ENCODE assay signal across 10 mouse cellular contexts in the genomic region with DNA sequence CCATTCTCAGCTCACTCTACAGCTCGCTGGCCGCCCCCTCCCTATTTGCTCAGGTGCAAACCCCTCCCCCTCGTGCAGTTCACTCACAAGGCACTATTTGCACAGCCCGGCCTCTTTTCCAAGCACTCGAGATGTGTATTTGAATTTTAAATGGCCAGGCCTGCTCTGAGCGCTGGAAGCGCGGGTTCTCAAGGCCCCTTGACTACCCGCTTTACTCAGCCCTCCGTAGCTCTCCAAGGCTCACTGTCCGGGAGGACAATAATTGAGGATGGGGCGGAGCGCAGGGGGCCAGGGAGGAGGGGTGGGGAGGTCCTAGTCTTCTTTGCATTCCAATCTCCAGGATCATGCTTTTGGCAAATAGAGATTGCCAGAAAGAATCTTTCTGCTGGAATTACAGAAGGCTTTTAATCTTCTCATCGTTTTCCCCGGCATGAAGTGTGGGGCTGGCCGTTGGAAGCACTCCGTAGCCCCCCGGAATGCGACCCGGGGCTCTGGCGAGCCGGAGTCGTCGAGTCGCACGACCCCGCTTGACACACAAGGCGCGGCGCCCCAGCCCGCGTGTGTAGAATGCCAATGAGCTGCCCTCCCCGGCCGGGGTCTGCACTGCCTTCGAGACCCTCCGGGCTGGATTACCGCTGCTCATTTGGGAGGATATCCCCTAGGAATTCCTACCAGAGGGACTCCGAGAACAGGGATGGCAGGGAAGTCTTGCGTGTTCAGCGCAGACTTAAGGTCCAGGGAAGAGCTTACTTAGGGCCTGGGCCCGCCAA. TPM values are rescaled to one million over a fixed set of nuclear protein-coding genes. Genes with fewer than 3 reads are reported as not detected.
DNase-seq lines count a peak whose midpoint lies in the region; ATAC-seq and TF ChIP-seq lines count a peak whose summit lies in the region.
"Had no signal": no experiment of that assay in that cellular context is flagged by ENCODE, and none has a peak within 500 bp of the region (broad histone marks: within the 10 kb centered on the region; RNA-seq: fewer than 3 reads in every experiment).

No protein-coding gene starts in this region.

- no peak for DNase-seq in heart, postnatal 4 days
- DNase-seq in forebrain, postnatal 0 days = no peak
- no peak for DNase-seq in adrenal gland, adult 2 months
- DNase-seq in kidney, postnatal 14 days = no peak
- DNase-seq in liver = no peak
- DNase-seq: gastrocnemius, adult 2 months had no signal

- H3K4me1 ChIP-seq in heart, embryonic 12.5 days (replicated peaks) = peaks cover 36% of the 10 kb centered on the region
- H3K4me1 ChIP-seq in forebrain, postnatal 0 days (ENCODE audit: insufficient read depth) = peaks cover 6% of the 10 kb centered on the region
- H3K4me1 ChIP-seq in lung, embryonic 15.5 days = peaks cover 38% of the 10 kb centered on the region
- peaks cover 55% of the 10 kb centered on the region for H3K4me1 ChIP-seq in neural tube, embryonic 15.5 days

- peak overlapping the region; percentile 76 for H3K4me2 ChIP-seq in heart, embryonic 12.5 days
- H3K4me2 ChIP-seq in forebrain, postnatal 0 days (ENCODE audit: low read depth) = 0 out of 2 replicates have a peak overlapping the region, but pooled peaks have one; percentile 2
- peak overlapping the region; percentile 67 for H3K4me2 ChIP-seq in lung, embryonic 15.5 days
- H3K4me2 ChIP-seq in neural tube, embryonic 15.5 days = peak overlapping the region; percentile 81

- H3K27ac ChIP-seq in heart, embryonic 12.5 days (ENCODE audit: poor library complexity, severe bottlenecking) = no peak overlapping the region
- no peak overlapping the region for H3K27ac ChIP-seq in forebrain, postnatal 0 days (ENCODE audit: low read depth, low read length)
- peak overlapping the region; percentile 97 for H3K27ac ChIP-seq in lung, embryonic 15.5 days
- H3K27ac ChIP-seq in neural tube, embryonic 15.5 days (replicated peaks) = no peak overlapping the region
- H3K27ac ChIP-seq: gastrocnemius, adult 2 months; left cerebral cortex, adult 2 months had no signal

- no peak for ATAC-seq in heart, embryonic 12.5 days (ENCODE audit: insufficient number of reproducible peaks, low FRiP score)
- no peak; the same call in 1 of the 2 replicates for ATAC-seq in forebrain, postnatal 0 days
- ATAC-seq in lung, embryonic 15.5 days (ENCODE audit: borderline replicate concordance, extremely low read depth, low FRiP score, low TSS enrichment) = peak; percentile 78
- no peak for ATAC-seq in neural tube, embryonic 15.5 days (ENCODE audit: low FRiP score)

- H3K9me3 ChIP-seq in heart, embryonic 12.5 days (replicated peaks) = no peaks in the 10 kb centered on the region
- H3K9me3 ChIP-seq in forebrain, postnatal 0 days (ENCODE audit: low read length) = no peaks in the 10 kb centered on the region
- H3K9me3 ChIP-seq in lung, embryonic 15.5 days = no peaks in the 10 kb centered on the region
- no peaks in the 10 kb centered on the region for H3K9me3 ChIP-seq in neural tube, embryonic 15.5 days (replicated peaks)

- peaks cover 91% of the 10 kb centered on the region for H3K27me3 ChIP-seq in heart, embryonic 12.5 days (replicated peaks)
- peaks cover 88% of the 10 kb centered on the region for H3K27me3 ChIP-seq in forebrain, postnatal 0 days (ENCODE audit: insufficient read depth, low read length)
- peaks cover 90% of the 10 kb centered on the region for H3K27me3 ChIP-seq in lung, embryonic 15.5 days
- peaks cover 93% of the 10 kb centered on the region for H3K27me3 ChIP-seq in neural tube, embryonic 15.5 days (replicated peaks)

- H3K9ac ChIP-seq in heart, embryonic 12.5 days = no peak overlapping the region
- no peak overlapping the region for H3K9ac ChIP-seq in forebrain, postnatal 0 days
- H3K9ac ChIP-seq in lung, embryonic 15.5 days = 0 out of 2 replicates have a peak overlapping the region, but pooled peaks have one; percentile 22
- no peak overlapping the region for H3K9ac ChIP-seq in neural tube, embryonic 15.5 days (replicated peaks)

- TF ChIP-seq CTCF in forebrain, postnatal 0 days (IDR thresholded peaks at IDR 0.05; ENCODE audit: low read depth) = no peak

- no peaks in the 10 kb centered on the region for H3K36me3 ChIP-seq in heart, embryonic 12.5 days
- no peaks in the 10 kb centered on the region for H3K36me3 ChIP-seq in forebrain, postnatal 0 days (ENCODE audit: insufficient read depth)
- H3K36me3 ChIP-seq in lung, embryonic 15.5 days = no peaks in the 10 kb centered on the region
- H3K36me3 ChIP-seq in neural tube, embryonic 15.5 days = no peaks in the 10 kb centered on the region

- 0 out of 2 replicates have a peak overlapping the region, but pooled peaks have one; percentile 4 for H3K4me3 ChIP-seq in heart, embryonic 12.5 days
- H3K4me3 ChIP-seq in forebrain, postnatal 0 days (ENCODE audit: low read depth, low read length) = no peak overlapping the region; the same call in 1 of the 2 replicates
- peak overlapping the region; percentile 41 for H3K4me3 ChIP-seq in lung, embryonic 15.5 days
- H3K4me3 ChIP-seq in neural tube, embryonic 15.5 days (replicated peaks) = peak overlapping the region; percentile 6; the same call in 1 of the 2 replicates
- H3K4me3 ChIP-seq: gastrocnemius, adult 2 months; left cerebral cortex, adult 2 months had no signal

- WGBS in heart, embryonic 12.5 days = under 1% methylated on average over 41 of the region's 41 CpGs
- WGBS in forebrain, postnatal 0 days = 5% methylated on average over 41 of the region's 41 CpGs
- under 1% methylated on average over 41 of the region's 41 CpGs for WGBS in lung, embryonic 15.5 days
- 3% methylated on average over 41 of the region's 41 CpGs for WGBS in neural tube, embryonic 15.5 days

RNA-seq across cellular contexts. Expression of a gene that starts 7.4 kb away (rescaled TPM):
- 0.09 and 0.30 TPM in 2 replicates for polyA plus RNA-seq in heart, embryonic 12.5 days (2016; fragmentation: Nextera tagmentation; extraction: Ambion mirVana)
- not detected for total RNA-seq in heart, postnatal 4 days (2021)
- 1.7 and 3.0 TPM in 2 replicates for total RNA-seq in forebrain, postnatal 0 days (2014; rRNA removed)
- polyA plus RNA-seq in forebrain, postnatal 0 days (2015; fragmentation: Nextera tagmentation; extraction: Ambion mirVana) = 0.33 and 0.65 TPM in 2 replicates
- polyA plus RNA-seq in lung, embryonic 15.5 days (2015; fragmentation: Nextera tagmentation; extraction: Ambion mirVana) = 12.0 and 12.6 TPM in 2 replicates
- polyA plus RNA-seq in neural tube, embryonic 15.5 days (2015; fragmentation: Nextera tagmentation; extraction: Ambion mirVana) = 1.5 and 2.7 TPM in 2 replicates
- total RNA-seq in adrenal gland, adult 2 months (2021) = 10 to 100 TPM; 10.4 to 19.4 TPM
- polyA plus RNA-seq in adrenal gland, adult 2 months (2012; rRNA removed) = 33.1 and 55.6 TPM in 2 replicates
- total RNA-seq: gastrocnemius, adult 2 months had no signal

Comparison
In these comparisons a context has a peak if more than half of its experiments do, and no peak if none do; other contexts are left out.
1. H3K4me2 ChIP-seq: peak in every context shown above with its lines; median percentile 81 in neural tube, embryonic 15.5 days; 76 in heart, embryonic 12.5 days; 67 in lung, embryonic 15.5 days; 2 in forebrain, postnatal 0 days.